Mouse (Mus musculus) NIH3T3 (cell line): Measurements from ENCODE around the gene Hoxa4.

Source experiments
- DNase-seq: peaks from one replicate; pipeline ENCODE4 v3.0.0-alpha.2; 2012; ENCODE audit warnings: low read depth

Hoxa4 gene

GRCm38 (mm10) chr6:52190906-52191810 is at the start of gene Hoxa4:
Gene Hoxa4 (minus strand): TSS chr6:52191753.
- no peak for DNase-seq

- no peak for DNase-seq
Observed at GRCm38 (mm10) chr6:52241001-52241621, 49.6 kb upstream of the Hoxa4 start.

- DNase-seq = peak; percentile 78
Observed at GRCm38 (mm10) chr6:52240389-52241000, 48.9 kb upstream of the Hoxa4 start, which contains the start of gene Hoxa10. Gene Hoxa10 (minus strand): TSS chr6:52240854.

GRCm38 (mm10) chr6:52239625-52240388 is 48.3 kb upstream of the Hoxa4 start:
- DNase-seq = no peak

GRCm38 (mm10) chr6:52238976-52239375 is 47.4 kb upstream of the Hoxa4 start:
- DNase-seq = no peak

- DNase-seq = no peak
Observed at GRCm38 (mm10) chr6:52238155-52238545, 46.6 kb upstream of the Hoxa4 start.

- no peak for DNase-seq
Observed at GRCm38 (mm10) chr6:52237346-52238154, 46.0 kb upstream of the Hoxa4 start.

- no peak for DNase-seq
Observed at GRCm38 (mm10) chr6:52236806-52237205, 45.3 kb upstream of the Hoxa4 start.

- DNase-seq = no peak
Observed at GRCm38 (mm10) chr6:52235866-52236265, 44.3 kb upstream of the Hoxa4 start.

GRCm38 (mm10) chr6:52235267-52235666 is 43.7 kb upstream of the Hoxa4 start:
- DNase-seq = no peak

- DNase-seq = no peak
Observed at GRCm38 (mm10) chr6:52234428-52235140, 43.0 kb upstream of the Hoxa4 start.

- DNase-seq = no peak
Observed at GRCm38 (mm10) chr6:52233546-52234427, 42.2 kb upstream of the Hoxa4 start.

- DNase-seq = no peak
Observed at GRCm38 (mm10) chr6:52232984-52233545, 41.5 kb upstream of the Hoxa4 start.

GRCm38 (mm10) chr6:52232568-52232965 is 41.0 kb upstream of the Hoxa4 start:
- DNase-seq = no peak

- DNase-seq = no peak
Observed at GRCm38 (mm10) chr6:52231885-52232567, 40.5 kb upstream of the Hoxa4 start.

- DNase-seq = no peak
Observed at GRCm38 (mm10) chr6:52230516-52231165, 39.1 kb upstream of the Hoxa4 start, which contains the start of gene Hoxa9. Gene Hoxa9 (minus strand): TSS chr6:52231089.

- DNase-seq = no peak
Observed at GRCm38 (mm10) chr6:52229558-52230416, 38.2 kb upstream of the Hoxa4 start.
